ENCODE assay signal across 22 mouse cellular contexts in genomic region chr2:50888992-50889391, GRCm38 (mm10).
DNase-seq lines count a peak whose midpoint lies in the region; ATAC-seq and TF ChIP-seq lines count a peak whose summit lies in the region.
"Had no signal": no experiment of that assay in that cellular context is flagged by ENCODE, and none has a peak within 500 bp of the region (broad histone marks: within the 10 kb centered on the region; RNA-seq: fewer than 3 reads in every experiment).

No protein-coding gene starts in this region.

- 60% methylated on average over 5 of the region's 5 CpGs for WGBS in hindbrain, embryonic 13.5 days
- WGBS in hindbrain, embryonic 14.5 days = 42% methylated on average over 5 of the region's 5 CpGs
- 63% methylated on average over 5 of the region's 5 CpGs for WGBS in midbrain, embryonic 14.5 days
- 84% methylated on average over 5 of the region's 5 CpGs for WGBS in midbrain, embryonic 11.5 days
- WGBS in forebrain, embryonic 15.5 days = 14% methylated on average over 5 of the region's 5 CpGs
- WGBS in midbrain, postnatal 0 days = 60% methylated on average over 5 of the region's 5 CpGs

- no peak overlapping the region for H3K27ac ChIP-seq in hindbrain, embryonic 13.5 days
- no peak overlapping the region for H3K27ac ChIP-seq in hindbrain, embryonic 14.5 days
- no peak overlapping the region for H3K27ac ChIP-seq in midbrain, embryonic 14.5 days (replicated peaks; ENCODE audit: low read depth, low read length)
- no peak overlapping the region for H3K27ac ChIP-seq in midbrain, embryonic 11.5 days (ENCODE audit: low read depth, low read length)
- peak overlapping the region; percentile 51; the same call in 1 of the 2 replicates for H3K27ac ChIP-seq in forebrain, embryonic 15.5 days (replicated peaks)
- no peak overlapping the region for H3K27ac ChIP-seq in midbrain, postnatal 0 days (ENCODE audit: low read depth, low read length)
- H3K27ac ChIP-seq: heart, adult 2 months; liver, embryonic 13.5 days; neural tube, embryonic 12.5 days had no signal

- no peak for DNase-seq in hindbrain, embryonic 14.5 days (ENCODE audit: low spot score)
- DNase-seq in midbrain, embryonic 14.5 days = peak; percentile 35
- no peak for DNase-seq in midbrain, embryonic 11.5 days (ENCODE audit: low spot score, missing footprints)
- peak; percentile 21 for DNase-seq in midbrain, postnatal 0 days (ENCODE audit: low spot score)
- DNase-seq in natural killer cell, adult 2 months (ENCODE audit: low spot score in 2 of 2) = no peak
- no peak for DNase-seq in cerebellum, postnatal 14 days
- DNase-seq: adrenal gland, postnatal 36 days; cerebellum, adult 11 months; cerebellum, postnatal 10 days; gastrocnemius, postnatal 36 days; heart, adult 2 months; kidney, postnatal 25 days; liver, embryonic 13.5 days; lung, embryonic 14.5 days; lung, postnatal 36 days; thymus, postnatal 25 days had no signal

- TF ChIP-seq CTCF in midbrain, postnatal 0 days (IDR thresholded peaks at IDR 0.05) = no peak

- peak; percentile 52; the same call in 1 of the 2 replicates for ATAC-seq in hindbrain, embryonic 13.5 days (ENCODE audit: low FRiP score)
- ATAC-seq in hindbrain, embryonic 14.5 days (ENCODE audit: low FRiP score) = no peak
- no peak for ATAC-seq in midbrain, embryonic 14.5 days (ENCODE audit: low FRiP score, low TSS enrichment)
- ATAC-seq in midbrain, embryonic 11.5 days (ENCODE audit: low FRiP score) = no peak
- peak; percentile 81 for ATAC-seq in forebrain, embryonic 15.5 days (replicated peaks)
- no peak for ATAC-seq in midbrain, postnatal 0 days (ENCODE audit: low FRiP score)
- ATAC-seq: CD4-positive, CD25-positive, alpha-beta regulatory T cell, adult 4 months; intestine, postnatal 0 days had no signal

- H3K9ac ChIP-seq in hindbrain, embryonic 13.5 days = no peak overlapping the region
- H3K9ac ChIP-seq in hindbrain, embryonic 14.5 days = no peak overlapping the region
- no peak overlapping the region for H3K9ac ChIP-seq in midbrain, embryonic 14.5 days (replicated peaks; ENCODE audit: low read length)
- no peak overlapping the region for H3K9ac ChIP-seq in midbrain, embryonic 11.5 days (ENCODE audit: low read length)
- no peak overlapping the region for H3K9ac ChIP-seq in forebrain, embryonic 15.5 days (replicated peaks)
- no peak overlapping the region for H3K9ac ChIP-seq in midbrain, postnatal 0 days (replicated peaks; ENCODE audit: low read length, poor library complexity, severe bottlenecking)
- H3K9ac ChIP-seq: liver, embryonic 13.5 days; lung, embryonic 14.5 days; neural tube, embryonic 12.5 days had no signal

- no peaks in the 10 kb centered on the region for H3K36me3 ChIP-seq in hindbrain, embryonic 13.5 days
- no peaks in the 10 kb centered on the region for H3K36me3 ChIP-seq in hindbrain, embryonic 14.5 days (replicated peaks; ENCODE audit: control insufficient read depth, insufficient read depth)
- H3K36me3 ChIP-seq in midbrain, embryonic 14.5 days (ENCODE audit: control insufficient read depth, insufficient read depth, low read length) = no peaks in the 10 kb centered on the region
- H3K36me3 ChIP-seq in midbrain, embryonic 11.5 days (ENCODE audit: control insufficient read depth, insufficient read depth, low read length) = no peaks in the 10 kb centered on the region
- no peaks in the 10 kb centered on the region for H3K36me3 ChIP-seq in forebrain, embryonic 15.5 days
- H3K36me3 ChIP-seq in midbrain, postnatal 0 days (ENCODE audit: insufficient read depth, low read length) = no peaks in the 10 kb centered on the region
- H3K36me3 ChIP-seq: liver, embryonic 13.5 days; neural tube, embryonic 12.5 days had no signal

- H3K4me2 ChIP-seq in hindbrain, embryonic 13.5 days = no peak overlapping the region
- H3K4me2 ChIP-seq in hindbrain, embryonic 14.5 days (replicated peaks) = no peak overlapping the region
- H3K4me2 ChIP-seq in midbrain, embryonic 14.5 days (ENCODE audit: low read length) = no peak overlapping the region
- no peak overlapping the region for H3K4me2 ChIP-seq in midbrain, embryonic 11.5 days
- H3K4me2 ChIP-seq in forebrain, embryonic 15.5 days (replicated peaks) = no peak overlapping the region
- H3K4me2 ChIP-seq in midbrain, postnatal 0 days (ENCODE audit: low read depth, low read length, poor library complexity, severe bottlenecking) = no peak overlapping the region
- H3K4me2 ChIP-seq: liver, embryonic 13.5 days; lung, embryonic 14.5 days; neural tube, embryonic 12.5 days had no signal

- no peak overlapping the region for H3K4me3 ChIP-seq in hindbrain, embryonic 13.5 days
- H3K4me3 ChIP-seq in hindbrain, embryonic 14.5 days (replicated peaks; ENCODE audit: low read length) = no peak overlapping the region
- no peak overlapping the region for H3K4me3 ChIP-seq in midbrain, embryonic 14.5 days (replicated peaks; ENCODE audit: low read depth, low read length)
- no peak overlapping the region for H3K4me3 ChIP-seq in midbrain, embryonic 11.5 days (ENCODE audit: low read depth, low read length)
- H3K4me3 ChIP-seq in forebrain, embryonic 15.5 days = no peak overlapping the region
- no peak overlapping the region for H3K4me3 ChIP-seq in midbrain, postnatal 0 days (ENCODE audit: low read depth, low read length)
- H3K4me3 ChIP-seq: heart, adult 2 months; liver, embryonic 13.5 days; megakaryocyte, embryonic 14.5 days; neural tube, embryonic 12.5 days had no signal

- H3K27me3 ChIP-seq in hindbrain, embryonic 13.5 days = 0 out of 2 replicates have a peak, but pooled peaks cover 2% of the 10 kb centered on the region
- no peaks in the 10 kb centered on the region for H3K27me3 ChIP-seq in hindbrain, embryonic 14.5 days (ENCODE audit: control insufficient read depth, insufficient read depth, low read length)
- no peaks in the 10 kb centered on the region for H3K27me3 ChIP-seq in midbrain, embryonic 14.5 days (ENCODE audit: control insufficient read depth, insufficient read depth, low read length)
- H3K27me3 ChIP-seq in midbrain, embryonic 11.5 days (ENCODE audit: control insufficient read depth, insufficient read depth, low read length) = no peaks in the 10 kb centered on the region
- no peaks in the 10 kb centered on the region for H3K27me3 ChIP-seq in forebrain, embryonic 15.5 days
- H3K27me3 ChIP-seq in midbrain, postnatal 0 days (ENCODE audit: insufficient read depth, low read length) = no peaks in the 10 kb centered on the region
- H3K27me3 ChIP-seq: liver, embryonic 13.5 days; megakaryocyte, embryonic 14.5 days; neural tube, embryonic 12.5 days had no signal

- H3K4me1 ChIP-seq in hindbrain, embryonic 13.5 days (replicated peaks) = peaks cover 11% of the 10 kb centered on the region
- 0 out of 2 replicates have a peak, but pooled peaks cover 5% of the 10 kb centered on the region for H3K4me1 ChIP-seq in hindbrain, embryonic 14.5 days (replicated peaks; ENCODE audit: control insufficient read depth, insufficient read depth, low read length)
- 0 out of 2 replicates have a peak, but pooled peaks cover 7% of the 10 kb centered on the region for H3K4me1 ChIP-seq in midbrain, embryonic 14.5 days (ENCODE audit: control insufficient read depth, insufficient read depth, low read length)
- H3K4me1 ChIP-seq in midbrain, embryonic 11.5 days (ENCODE audit: control insufficient read depth, insufficient read depth, low read length) = no peaks in the 10 kb centered on the region; the same call in 1 of the 2 replicates
- H3K4me1 ChIP-seq in forebrain, embryonic 15.5 days = peaks cover 19% of the 10 kb centered on the region
- 0 out of 2 replicates have a peak, but pooled peaks cover 3% of the 10 kb centered on the region for H3K4me1 ChIP-seq in midbrain, postnatal 0 days (ENCODE audit: insufficient read depth, low read length)
- H3K4me1 ChIP-seq: liver, embryonic 13.5 days; megakaryocyte, embryonic 14.5 days; neural tube, embryonic 12.5 days had no signal

- H3K9me3 ChIP-seq in hindbrain, embryonic 13.5 days = no peaks in the 10 kb centered on the region
- no peaks in the 10 kb centered on the region for H3K9me3 ChIP-seq in hindbrain, embryonic 14.5 days (ENCODE audit: control insufficient read depth, low read length)
- no peaks in the 10 kb centered on the region for H3K9me3 ChIP-seq in midbrain, embryonic 14.5 days (ENCODE audit: control insufficient read depth, low read length)
- no peaks in the 10 kb centered on the region for H3K9me3 ChIP-seq in midbrain, embryonic 11.5 days (ENCODE audit: control insufficient read depth, low read length)
- H3K9me3 ChIP-seq in forebrain, embryonic 15.5 days = no peaks in the 10 kb centered on the region
- no peaks in the 10 kb centered on the region for H3K9me3 ChIP-seq in midbrain, postnatal 0 days (ENCODE audit: low read length)
- H3K9me3 ChIP-seq: liver, embryonic 13.5 days; megakaryocyte, embryonic 14.5 days; neural tube, embryonic 12.5 days had no signal

Comparison
In these comparisons a context has a peak if more than half of its experiments do, and no peak if none do; other contexts are left out.
1. ATAC-seq: peak in hindbrain, embryonic 13.5 days (single experiment) and forebrain, embryonic 15.5 days (single experiment); none in hindbrain, embryonic 14.5 days (single experiment), midbrain, embryonic 14.5 days (single experiment), midbrain, embryonic 11.5 days (single experiment) and midbrain, postnatal 0 days (single experiment).
2. DNase-seq: peak in midbrain, embryonic 14.5 days (single experiment) and midbrain, postnatal 0 days (single experiment); none in hindbrain, embryonic 14.5 days (single experiment), midbrain, embryonic 11.5 days (single experiment), natural killer cell, adult 2 months (0 of 2) and cerebellum, postnatal 14 days (0 of 2).